Mouse (Mus musculus): ENCODE data around the gene Vmn1r68.
A peak's percentile ranks its signal among the peaks of the same experiment; 100 is the strongest.

Gene Vmn1r68

DNA sequence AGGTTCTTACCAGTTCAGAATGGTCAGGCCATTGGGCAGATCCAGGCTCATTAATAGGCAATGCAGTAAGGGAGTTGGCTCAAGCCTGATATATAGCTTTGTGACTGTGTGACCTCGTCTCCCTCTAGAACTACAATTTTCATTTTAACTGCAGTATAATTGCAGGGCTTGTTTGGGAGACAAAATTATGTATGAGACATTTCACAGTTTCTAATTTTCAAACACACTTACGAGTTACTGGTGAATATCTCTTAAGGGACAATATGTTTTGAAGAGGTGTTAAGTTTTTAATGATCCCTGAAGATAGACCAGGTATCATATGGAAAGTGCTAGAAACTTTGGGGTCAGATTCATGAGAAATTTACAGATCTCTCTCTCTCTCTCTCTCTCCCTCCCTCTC is at the start of gene Vmn1r68:
TSS of gene Vmn1r68 (minus strand) at position 101 of the 400 bp plus-strand sequence.
- DNase-seq (ENCODE audit: low read depth, low spot score): no peak

DNA sequence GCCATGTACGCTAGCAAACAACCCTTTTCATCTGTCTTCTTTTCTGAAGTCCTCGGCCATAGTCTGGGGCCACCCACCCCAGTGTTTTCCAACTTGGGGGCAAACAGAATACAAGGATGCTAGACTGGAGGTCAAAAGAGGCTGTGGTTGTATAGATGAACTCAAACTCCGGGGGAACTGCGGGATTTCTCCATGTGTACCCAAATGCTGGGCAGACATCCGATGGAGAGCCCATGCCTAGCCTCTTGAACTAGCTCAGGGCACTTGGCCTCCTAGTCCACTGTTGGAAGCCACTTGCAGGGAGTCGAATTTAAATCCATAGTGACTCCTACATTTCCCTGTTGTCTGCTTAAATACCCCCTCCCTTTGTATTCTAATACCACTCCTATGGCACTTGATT is 62.7 kb downstream of the Vmn1r68 start:
- no peak for DNase-seq (ENCODE audit: low read depth, low spot score)

DNA sequence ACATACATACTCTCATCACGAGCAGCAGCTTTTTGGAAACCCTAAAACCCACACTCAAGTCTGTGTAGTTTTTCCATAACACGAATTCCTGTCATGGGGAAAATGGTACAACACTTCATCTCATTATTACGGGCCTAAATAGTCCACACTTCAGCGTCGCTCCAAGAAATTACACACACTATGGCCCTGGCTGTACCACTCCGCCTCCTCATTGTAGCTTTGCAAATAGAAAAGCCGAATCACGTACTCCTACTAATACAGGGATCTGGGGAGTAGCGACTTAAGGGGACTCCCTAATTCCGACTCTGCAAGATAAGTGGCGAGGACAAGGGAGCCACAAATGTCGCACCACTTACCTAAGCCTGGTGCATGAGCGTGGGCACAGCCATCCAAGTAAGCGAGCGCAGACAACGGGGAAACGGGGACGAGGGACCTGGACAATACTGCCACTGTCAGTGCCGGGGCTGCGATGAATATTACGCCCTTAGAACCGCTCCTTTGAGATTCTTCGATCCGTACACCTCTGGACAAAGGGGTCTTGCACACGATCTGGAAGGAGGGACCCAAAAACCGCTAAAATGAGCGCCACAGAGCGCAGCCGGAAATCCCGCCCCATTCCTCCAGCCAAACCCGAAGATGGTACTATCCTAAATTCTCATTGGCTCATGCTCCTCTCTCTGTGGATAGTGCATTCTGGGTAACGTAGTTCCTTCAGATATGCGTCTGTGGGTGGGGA is 63.3 kb downstream of the Vmn1r68 start, which contains the start of gene Zik1:
TSS of gene Zik1 (minus strand) at position 609 of the 736 bp plus-strand sequence.
- DNase-seq (ENCODE audit: low read depth, low spot score): peak; percentile 36

DNA sequence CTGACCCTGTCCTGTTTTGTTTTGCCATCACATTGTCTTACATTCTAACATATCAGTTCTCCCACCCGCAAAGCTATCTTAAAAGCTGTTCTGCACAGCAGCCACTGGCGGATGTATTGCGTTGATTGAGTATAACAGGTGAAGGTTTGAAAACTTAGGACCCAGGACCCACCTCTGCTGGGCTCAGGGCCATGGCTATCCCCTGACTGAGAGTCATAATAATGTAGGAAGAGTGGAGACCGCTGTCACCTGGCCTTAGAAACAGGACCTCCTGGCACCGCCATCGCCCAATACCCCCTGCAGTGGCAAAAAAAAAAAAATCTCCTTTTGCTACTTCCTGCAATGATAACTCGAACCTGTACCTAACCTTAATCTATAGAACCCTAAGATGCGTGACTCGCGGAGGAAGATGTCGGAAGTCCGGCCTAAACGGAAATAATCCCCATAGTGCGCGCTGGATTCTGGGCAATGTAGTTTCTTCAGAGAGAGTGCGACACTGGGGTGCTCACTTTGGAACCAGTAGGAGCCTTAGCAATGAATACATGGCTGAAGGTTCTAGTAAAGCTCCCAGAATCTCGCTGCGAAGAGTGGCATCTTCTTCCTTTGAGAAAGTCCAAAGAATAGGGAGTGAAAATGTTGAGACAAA is 77.6 kb downstream of the Vmn1r68 start:
- no peak for DNase-seq (ENCODE audit: low read depth, low spot score)

DNA sequence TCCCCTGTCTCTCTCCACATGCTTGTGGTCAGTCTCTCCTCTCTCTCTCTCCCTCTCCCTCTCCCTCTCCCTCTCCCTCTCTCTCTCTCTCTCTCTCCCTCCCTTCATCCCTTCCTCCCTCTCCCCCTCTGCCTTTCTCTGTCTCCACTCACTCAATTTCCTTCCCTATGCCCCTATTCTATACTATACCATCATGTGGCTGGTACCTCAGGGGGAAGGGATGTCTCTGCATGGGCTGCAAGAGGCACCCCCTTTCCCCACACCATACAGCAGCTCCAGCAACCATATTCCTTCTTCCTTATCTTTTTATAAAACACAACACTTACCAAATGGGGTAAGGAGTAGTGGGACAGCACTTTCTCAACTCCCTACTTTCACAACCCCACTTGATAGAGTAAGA is 78.5 kb downstream of the Vmn1r68 start:
- DNase-seq (ENCODE audit: low read depth, low spot score): no peak

DNA sequence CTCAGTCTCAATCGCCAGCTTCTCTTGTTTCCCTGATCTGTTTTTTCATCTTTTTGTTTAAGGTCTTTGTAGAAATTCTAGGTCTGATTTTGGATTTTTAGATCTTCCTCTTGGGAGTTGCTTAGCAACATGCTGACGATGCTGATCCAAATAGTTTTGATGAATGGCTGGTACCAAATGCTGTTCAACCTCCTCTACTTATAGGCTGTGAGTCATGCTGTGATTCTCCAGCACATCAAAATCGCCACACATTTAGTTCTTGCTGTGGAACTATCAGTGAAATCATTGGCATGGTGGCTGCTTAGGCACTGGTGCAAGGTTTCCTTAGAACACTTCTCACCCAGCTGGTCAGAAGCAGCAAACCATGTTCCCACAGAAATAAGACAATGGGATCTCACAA is 100.1 kb downstream of the Vmn1r68 start:
- DNase-seq (ENCODE audit: low read depth, low spot score): no peak

All from retina, adult 2 months (tissue).